Comparison of ENCODE assay signal across 9 mouse cellular contexts in genomic region chr3:30246431-30247041, GRCm38 (mm10).
DNase-seq lines count a peak whose midpoint lies in the region; ATAC-seq and TF ChIP-seq lines count a peak whose summit lies in the region.
"Had no signal": no experiment of that assay in that cellular context is flagged by ENCODE, and none has a peak within 500 bp of the region (broad histone marks: within the 10 kb centered on the region; RNA-seq: fewer than 3 reads in every experiment).

No protein-coding gene starts in this region.

- H3K27ac ChIP-seq in midbrain, postnatal 0 days (ENCODE audit: low read depth, low read length) = no peak overlapping the region
- H3K27ac ChIP-seq in midbrain, embryonic 13.5 days = no peak overlapping the region
- H3K27ac ChIP-seq in heart, embryonic 12.5 days (ENCODE audit: poor library complexity, severe bottlenecking) = peak overlapping the region; percentile 83
- peak overlapping the region; percentile 49 for H3K27ac ChIP-seq in stomach, embryonic 16.5 days (ENCODE audit: low read length)
- H3K27ac ChIP-seq: embryonic facial prominence, embryonic 12.5 days; neural tube, embryonic 12.5 days had no signal

- WGBS in midbrain, postnatal 0 days = 82% methylated on average over 12 of the region's 12 CpGs
- 85% methylated on average over 12 of the region's 12 CpGs for WGBS in midbrain, embryonic 13.5 days
- WGBS in heart, embryonic 12.5 days = 62% methylated on average over 12 of the region's 12 CpGs
- 60% methylated on average over 12 of the region's 12 CpGs for WGBS in stomach, embryonic 16.5 days

- TF ChIP-seq CTCF in midbrain, postnatal 0 days (IDR thresholded peaks at IDR 0.05) = peak; percentile 35; the same call in 1 of the 2 replicates

- no peaks in the 10 kb centered on the region for H3K9me3 ChIP-seq in midbrain, postnatal 0 days (ENCODE audit: low read length)
- H3K9me3 ChIP-seq in midbrain, embryonic 13.5 days = no peaks in the 10 kb centered on the region
- no peaks in the 10 kb centered on the region for H3K9me3 ChIP-seq in heart, embryonic 12.5 days (replicated peaks)
- H3K9me3 ChIP-seq in stomach, embryonic 16.5 days (replicated peaks; ENCODE audit: control insufficient read depth, low read length) = no peaks in the 10 kb centered on the region
- H3K9me3 ChIP-seq: embryonic facial prominence, embryonic 12.5 days; neural tube, embryonic 12.5 days had no signal

- H3K9ac ChIP-seq in midbrain, postnatal 0 days (replicated peaks; ENCODE audit: low read length, poor library complexity, severe bottlenecking) = no peak overlapping the region
- H3K9ac ChIP-seq in midbrain, embryonic 13.5 days (replicated peaks) = no peak overlapping the region
- no peak overlapping the region for H3K9ac ChIP-seq in heart, embryonic 12.5 days
- no peak overlapping the region for H3K9ac ChIP-seq in stomach, embryonic 16.5 days (ENCODE audit: low read length)
- H3K9ac ChIP-seq: embryonic facial prominence, embryonic 12.5 days; neural tube, embryonic 12.5 days had no signal

- no peaks in the 10 kb centered on the region for H3K27me3 ChIP-seq in midbrain, postnatal 0 days (ENCODE audit: insufficient read depth, low read length)
- H3K27me3 ChIP-seq in midbrain, embryonic 13.5 days = no peaks in the 10 kb centered on the region
- H3K27me3 ChIP-seq in heart, embryonic 12.5 days (replicated peaks) = no peaks in the 10 kb centered on the region
- no peaks in the 10 kb centered on the region for H3K27me3 ChIP-seq in stomach, embryonic 16.5 days (ENCODE audit: control insufficient read depth, insufficient read depth, low read length)
- H3K27me3 ChIP-seq: embryonic facial prominence, embryonic 12.5 days; neural tube, embryonic 12.5 days had no signal

- peak; percentile 11 for DNase-seq in midbrain, postnatal 0 days (ENCODE audit: low spot score)
- DNase-seq in kidney, postnatal 14 days = peak; percentile 56
- no peak for DNase-seq in frontal cortex, postnatal 10 days (ENCODE audit: low spot score in 2 of 2)

- no peak for ATAC-seq in midbrain, postnatal 0 days (ENCODE audit: low FRiP score)
- ATAC-seq in midbrain, embryonic 13.5 days = no peak
- peak; percentile 71 for ATAC-seq in heart, embryonic 12.5 days (ENCODE audit: insufficient number of reproducible peaks, low FRiP score)
- ATAC-seq in stomach, embryonic 16.5 days (ENCODE audit: insufficient read depth, low FRiP score) = peak; percentile 83
- no peak for ATAC-seq in erythroblast, adult 5-6 weeks (replicated peaks; ENCODE audit: low FRiP score, poor library complexity, severe bottlenecking)

- H3K4me3 ChIP-seq in midbrain, postnatal 0 days (ENCODE audit: low read depth, low read length) = no peak overlapping the region
- H3K4me3 ChIP-seq in midbrain, embryonic 13.5 days (replicated peaks) = no peak overlapping the region
- H3K4me3 ChIP-seq in heart, embryonic 12.5 days = no peak overlapping the region
- no peak overlapping the region for H3K4me3 ChIP-seq in stomach, embryonic 16.5 days (replicated peaks; ENCODE audit: low read length)
- H3K4me3 ChIP-seq: embryonic facial prominence, embryonic 12.5 days; neural tube, embryonic 12.5 days had no signal

- no peaks in the 10 kb centered on the region for H3K36me3 ChIP-seq in midbrain, postnatal 0 days (ENCODE audit: insufficient read depth, low read length)
- H3K36me3 ChIP-seq in midbrain, embryonic 13.5 days = no peaks in the 10 kb centered on the region
- no peaks in the 10 kb centered on the region for H3K36me3 ChIP-seq in heart, embryonic 12.5 days
- no peaks in the 10 kb centered on the region for H3K36me3 ChIP-seq in stomach, embryonic 16.5 days (ENCODE audit: control insufficient read depth, insufficient read depth, low read length)
- H3K36me3 ChIP-seq: embryonic facial prominence, embryonic 12.5 days; neural tube, embryonic 12.5 days had no signal

- H3K4me2 ChIP-seq in midbrain, postnatal 0 days (ENCODE audit: low read depth, low read length, poor library complexity, severe bottlenecking) = no peak overlapping the region
- H3K4me2 ChIP-seq in midbrain, embryonic 13.5 days (replicated peaks) = no peak overlapping the region
- H3K4me2 ChIP-seq in heart, embryonic 12.5 days = no peak overlapping the region
- H3K4me2 ChIP-seq in stomach, embryonic 16.5 days (ENCODE audit: low read depth, low read length) = 0 out of 2 replicates have a peak overlapping the region, but pooled peaks have one; percentile 0
- H3K4me2 ChIP-seq: embryonic facial prominence, embryonic 12.5 days; neural tube, embryonic 12.5 days had no signal

- no peaks in the 10 kb centered on the region for H3K4me1 ChIP-seq in midbrain, postnatal 0 days (ENCODE audit: insufficient read depth, low read length)
- H3K4me1 ChIP-seq in midbrain, embryonic 13.5 days (replicated peaks) = peaks cover 8% of the 10 kb centered on the region; the same call in 1 of the 2 replicates
- peaks cover 33% of the 10 kb centered on the region for H3K4me1 ChIP-seq in heart, embryonic 12.5 days (replicated peaks)
- H3K4me1 ChIP-seq in stomach, embryonic 16.5 days (ENCODE audit: control insufficient read depth, insufficient read depth, low read length) = peaks cover 12% of the 10 kb centered on the region; the same call in 1 of the 2 replicates
- H3K4me1 ChIP-seq: neural tube, embryonic 12.5 days had no signal

Comparison
In these comparisons a context has a peak if more than half of its experiments do, and no peak if none do; other contexts are left out.
1. ATAC-seq: peak in heart, embryonic 12.5 days (single experiment) and stomach, embryonic 16.5 days (single experiment); none in midbrain, postnatal 0 days (single experiment), midbrain, embryonic 13.5 days (single experiment) and erythroblast, adult 5-6 weeks (single experiment).
2. DNase-seq: peak in midbrain, postnatal 0 days (single experiment) and kidney, postnatal 14 days (single experiment); none in frontal cortex, postnatal 10 days (0 of 2).
3. H3K27ac ChIP-seq: peak in heart, embryonic 12.5 days (single experiment) and stomach, embryonic 16.5 days (single experiment); none in midbrain, postnatal 0 days (single experiment) and midbrain, embryonic 13.5 days (single experiment).